Mouse (Mus musculus): Measurements from ENCODE around the gene Mgat1. TPM values are rescaled to one million over a fixed set of nuclear protein-coding genes. Genes with fewer than 3 reads are reported as not detected.
A peak's percentile ranks its signal among the peaks of the same experiment; 100 is the strongest.
"Not testable (repeated sequence)": the region's sequence is repeated elsewhere in the genome, so short reads cannot be mapped to it uniquely, and the experiment has no call there.

Gene Mgat1
- total RNA-seq, 2 experiments from 2014 or later, result 52.0 to 54.4 TPM

DNA sequence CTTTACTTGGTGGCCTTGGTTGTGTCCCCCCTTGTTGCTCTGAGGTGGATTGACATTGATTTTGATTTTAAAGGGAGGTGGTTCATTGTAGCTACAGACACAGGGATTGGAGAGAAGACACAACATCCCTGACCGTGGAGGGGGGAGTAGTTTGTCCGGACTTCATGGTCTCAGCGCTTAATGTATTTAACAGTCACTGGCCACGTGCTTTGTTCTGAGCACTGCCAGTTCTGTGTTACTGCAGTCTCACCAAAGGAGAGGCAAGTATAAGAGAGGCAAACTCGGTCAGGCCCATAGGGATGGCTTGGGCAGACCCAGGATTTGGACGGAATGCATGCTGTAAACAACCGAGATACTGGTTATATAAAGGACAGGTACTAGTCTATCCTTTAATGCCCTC is 20.1 kb downstream of the Mgat1 start:
- DNase-seq, result no peak

- no peak for DNase-seq
These were observed 20.6 kb downstream of the Mgat1 start for GRCm38 (mm10) chr11:49264622-49265021.

DNA sequence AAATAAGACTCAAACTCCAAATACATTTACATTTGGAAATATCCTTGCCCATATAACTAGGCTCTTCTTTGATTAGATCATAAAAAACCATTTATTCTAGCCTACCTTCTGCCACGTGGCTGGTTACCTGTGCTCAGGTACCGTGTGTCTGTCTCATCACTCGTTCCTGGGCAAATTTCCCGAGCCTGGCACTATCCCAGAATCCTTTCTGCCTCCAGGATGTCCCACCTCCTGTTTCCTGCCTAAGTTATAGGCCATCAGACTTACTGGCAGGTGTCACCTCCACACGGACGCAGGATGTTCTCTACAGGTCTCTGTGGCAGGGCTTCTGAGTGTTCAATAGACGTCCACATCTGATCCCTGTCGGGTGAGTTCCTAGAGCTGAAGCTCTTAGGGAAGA is 21.1 kb downstream of the Mgat1 start:
- no peak for DNase-seq

DNA sequence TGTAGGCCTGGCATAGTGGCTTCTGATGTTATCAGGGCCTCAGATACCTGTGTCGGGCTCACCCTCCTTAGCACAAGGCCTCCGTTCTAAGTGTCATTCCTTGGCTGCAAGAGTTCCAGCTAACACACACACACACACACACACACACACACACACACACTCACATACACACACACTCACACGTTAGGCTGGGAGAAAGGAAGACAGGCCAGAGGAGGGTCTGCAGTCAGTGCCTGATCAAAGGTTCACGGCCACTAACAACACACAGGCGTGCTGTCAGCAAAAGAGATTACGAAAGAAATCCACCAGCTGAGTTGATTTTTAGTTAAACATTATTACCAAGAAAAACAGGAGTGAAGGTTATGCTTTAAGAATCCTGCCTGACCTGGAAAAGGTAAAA is 22.7 kb downstream of the Mgat1 start:
- no peak for DNase-seq

DNA sequence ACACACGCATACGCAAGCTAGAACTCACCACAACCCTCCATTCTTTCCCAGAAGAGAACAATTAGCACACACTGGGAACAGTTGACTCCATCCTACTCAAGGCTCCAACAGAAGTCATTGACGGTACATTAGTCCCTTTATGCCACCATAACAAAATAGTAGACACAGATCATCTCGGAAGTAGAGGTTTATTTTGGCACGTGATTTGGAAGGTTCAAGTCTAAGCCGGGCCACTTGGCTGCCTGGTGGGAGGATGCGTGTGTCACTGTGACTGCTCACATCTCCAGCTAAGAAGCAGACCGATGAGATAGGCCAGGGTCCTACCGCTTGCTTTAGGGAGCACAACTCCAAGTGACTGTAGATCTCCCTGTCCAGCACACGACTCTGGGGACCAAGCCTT is 23.3 kb downstream of the Mgat1 start:
- DNase-seq, result no peak

- DNase-seq, result no peak
These were observed 24.1 kb downstream of the Mgat1 start for GRCm38 (mm10) chr11:49267970-49268579.

- DNase-seq, result no peak
These were observed 25.8 kb downstream of the Mgat1 start for GRCm38 (mm10) chr11:49269761-49270160.

DNA sequence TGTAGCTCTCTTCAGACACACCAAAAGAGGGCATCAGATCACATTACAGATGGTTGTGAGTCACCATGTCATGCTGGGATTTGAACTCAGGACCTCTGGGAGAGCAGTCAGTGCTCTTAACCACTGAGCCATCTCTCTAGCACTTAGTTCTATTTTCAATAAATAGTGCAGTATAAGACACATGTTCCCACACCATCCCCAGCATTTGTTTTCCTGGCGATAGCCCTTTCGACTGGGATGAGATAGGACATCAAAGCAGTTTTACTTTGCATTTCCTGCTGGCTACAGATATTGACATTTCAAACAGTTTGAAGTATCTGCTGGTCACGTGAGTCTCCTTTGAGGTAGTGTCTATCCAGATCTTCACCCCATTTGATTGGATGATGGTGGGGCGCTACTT is 26.4 kb downstream of the Mgat1 start:
- no peak for DNase-seq

- DNase-seq, result no peak
These were observed 27.3 kb downstream of the Mgat1 start for GRCm38 (mm10) chr11:49271334-49271733.

GRCm38 (mm10) chr11:49273834-49274519 is 30.0 kb downstream of the Mgat1 start:
- DNase-seq, result no peak

GRCm38 (mm10) chr11:49278222-49278621 is 34.2 kb downstream of the Mgat1 start, which contains the start of gene Olfr1393:
Olfr1393 (plus strand) TSS chr11:49278304.
- DNase-seq, result no peak

GRCm38 (mm10) chr11:49284982-49285381 is 41.0 kb downstream of the Mgat1 start, which contains the start of gene Olfr1392:
Olfr1392 (plus strand) TSS chr11:49285282.
- not testable (repeated sequence) for DNase-seq

GRCm38 (mm10) chr11:49287251-49287650 is 43.3 kb downstream of the Mgat1 start:
- DNase-seq, result no peak

GRCm38 (mm10) chr11:49292777-49293176 is 48.8 kb downstream of the Mgat1 start:
- DNase-seq, result peak; percentile 23 to 48

DNA sequence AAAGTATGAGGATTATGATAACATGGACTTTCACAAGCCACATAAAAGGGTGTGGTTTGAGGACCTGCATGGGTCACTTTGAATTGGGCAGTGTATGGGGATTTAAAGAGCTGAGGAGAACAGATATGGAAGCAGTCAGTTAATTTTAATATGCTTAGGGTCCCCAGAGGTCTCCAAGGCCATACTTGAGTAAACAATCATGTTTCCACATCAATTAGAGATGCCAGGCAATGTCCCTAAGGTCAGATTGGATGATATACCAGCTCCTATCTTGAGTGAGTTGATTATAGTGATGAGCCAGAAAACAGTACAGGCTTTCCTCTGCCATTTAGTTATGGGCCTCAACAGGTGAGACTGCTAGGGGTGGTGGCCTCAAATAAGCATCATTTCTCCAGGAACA is 60.5 kb downstream of the Mgat1 start, which contains the start of gene Olfr10:
Gene Olfr10, plus strand, starts transcription at position 301 of the 400 bp plus-strand sequence.
- DNase-seq, result no peak

DNA sequence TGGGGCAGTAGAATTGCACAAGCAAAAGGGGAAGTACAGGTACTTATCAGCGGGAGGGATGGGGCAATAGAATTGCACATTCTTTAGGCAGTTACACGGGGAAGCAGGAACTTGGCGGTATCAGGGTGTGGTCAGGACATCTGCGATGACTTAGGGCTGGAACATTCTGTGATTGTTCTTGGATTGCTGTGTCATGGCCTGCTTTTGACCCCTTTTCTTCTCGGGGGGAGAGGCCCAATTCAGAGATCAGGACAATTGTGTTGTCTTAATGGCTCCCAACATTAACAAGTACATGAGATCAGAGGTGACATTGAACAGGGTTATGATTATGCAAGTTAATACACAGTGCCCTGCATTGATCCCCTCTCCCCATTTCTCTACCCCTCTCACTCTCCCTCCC is 64.6 kb downstream of the Mgat1 start:
- DNase-seq, result not testable (repeated sequence)

Other genes with a start within 250 kb of the Mgat1 start
- gene 9930111J21Rik2, start 192.9 kb upstream of the Mgat1 start, total RNA-seq (2021), result 1 to 10 TPM; 1.2 to 1.7 TPM
- gene Tgtp2, start 180.0 kb upstream of the Mgat1 start, total RNA-seq (2021), result under 1 TPM in 1 of 2 experiments, not detected in 1; 0.87 TPM
- 1 to 10 TPM in 1 of 2 experiments, under 1 TPM in 1; 0.97 to 1.4 TPM for gene Ifi47, start 167.6 kb upstream of the Mgat1 start, total RNA-seq (2021)
- gene Olfr1396, start 129.3 kb upstream of the Mgat1 start, total RNA-seq (2021), result not detected
- not detected for gene Olfr1395, start 101.9 kb upstream of the Mgat1 start, total RNA-seq (2021)
- gene Olfr1394, start 89.8 kb upstream of the Mgat1 start, total RNA-seq (2021), result not detected
- not detected for gene Btnl9, start 57.0 kb upstream of the Mgat1 start, total RNA-seq (2021)
- gene Zfp62, start 40.9 kb upstream of the Mgat1 start, total RNA-seq (2021), result 10 to 100 TPM; 45.0 to 48.7 TPM
- not detected for gene Olfr1393, start 34.1 kb downstream of the Mgat1 start, total RNA-seq (2021)
- not detected for gene Olfr1392, start 41.1 kb downstream of the Mgat1 start, total RNA-seq (2021)
- not detected for gene Olfr10, start 60.5 kb downstream of the Mgat1 start, total RNA-seq (2021)
- not detected for gene Olfr1391, start 78.6 kb downstream of the Mgat1 start, total RNA-seq (2021)
- gene Olfr1390, start 91.0 kb downstream of the Mgat1 start, total RNA-seq (2021), result not detected
- gene Olfr1389, start 178.9 kb downstream of the Mgat1 start, total RNA-seq (2021), result not detected
- gene Olfr1388, start 192.4 kb downstream of the Mgat1 start, total RNA-seq (2021), result under 1 TPM; 0.45 to 0.46 TPM
- gene Olfr1387, start 211.2 kb downstream of the Mgat1 start, total RNA-seq (2021), result not detected
- gene Olfr1386, start 220.9 kb downstream of the Mgat1 start, total RNA-seq (2021), result not detected
- gene Olfr1385, start 244.9 kb downstream of the Mgat1 start, total RNA-seq (2021), result not detected

All from layer of hippocampus, postnatal 36 days (tissue).